Comparison of ENCODE assay signal across 13 mouse cellular contexts in the genomic region with DNA sequence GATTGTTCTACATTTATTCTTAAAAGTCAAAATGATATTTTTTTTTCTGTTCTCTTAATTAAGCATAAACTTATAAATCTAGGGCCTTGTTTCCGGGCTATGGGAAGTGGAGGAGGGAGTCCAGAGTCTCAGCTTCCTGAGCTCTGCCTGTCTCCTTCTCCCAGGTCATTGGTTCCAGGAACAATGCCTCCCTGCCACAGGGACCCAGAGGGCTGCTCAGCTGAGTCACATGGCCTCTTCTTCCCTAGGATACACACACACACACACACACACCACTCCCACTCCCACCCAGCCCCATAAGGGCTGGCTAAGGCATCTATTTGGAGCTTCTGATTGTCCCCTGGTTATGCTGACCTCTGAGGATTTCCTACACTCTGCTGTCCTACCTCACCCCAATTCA.
DNase-seq lines count a peak whose midpoint lies in the region; ATAC-seq and TF ChIP-seq lines count a peak whose summit lies in the region.
"Had no signal": no experiment of that assay in that cellular context is flagged by ENCODE, and none has a peak within 500 bp of the region (broad histone marks: within the 10 kb centered on the region; RNA-seq: fewer than 3 reads in every experiment).

No protein-coding gene starts in this region.

- H3K4me1 ChIP-seq in heart, embryonic 11.5 days (ENCODE audit: control insufficient read depth, insufficient read depth, low read length): peaks cover 87% of the 10 kb centered on the region
- H3K4me1 ChIP-seq in midbrain, embryonic 15.5 days: peaks cover 5% of the 10 kb centered on the region; the same call in 1 of the 2 replicates
- peaks cover 14% of the 10 kb centered on the region; the same call in 1 of the 2 replicates for H3K4me1 ChIP-seq in midbrain, embryonic 13.5 days (replicated peaks)
- H3K4me1 ChIP-seq in kidney, postnatal 0 days (replicated peaks; ENCODE audit: insufficient read depth, low read length): no peaks in the 10 kb centered on the region

- H3K9ac ChIP-seq in heart, embryonic 11.5 days (ENCODE audit: low read depth, low read length): peak overlapping the region; percentile 46; the same call in 1 of the 2 replicates
- H3K9ac ChIP-seq in midbrain, embryonic 15.5 days: no peak overlapping the region
- H3K9ac ChIP-seq in midbrain, embryonic 13.5 days (replicated peaks): no peak overlapping the region
- H3K9ac ChIP-seq in kidney, postnatal 0 days (ENCODE audit: low read depth, low read length): no peak overlapping the region
- H3K9ac ChIP-seq: neural tube, embryonic 15.5 days had no signal

- 47% methylated on average over 1 of the region's 1 CpGs for WGBS in heart, embryonic 11.5 days (ENCODE audit: insufficient replicate concordance)
- 58% methylated on average over 1 of the region's 1 CpGs for WGBS in midbrain, embryonic 15.5 days
- 93% methylated on average over 1 of the region's 1 CpGs for WGBS in midbrain, embryonic 13.5 days
- 41% methylated on average over 1 of the region's 1 CpGs for WGBS in kidney, postnatal 0 days

- no peaks in the 10 kb centered on the region for H3K27me3 ChIP-seq in heart, embryonic 11.5 days (ENCODE audit: control insufficient read depth, insufficient read depth, low read length)
- no peaks in the 10 kb centered on the region for H3K27me3 ChIP-seq in midbrain, embryonic 15.5 days (replicated peaks)
- H3K27me3 ChIP-seq in midbrain, embryonic 13.5 days: no peaks in the 10 kb centered on the region
- H3K27me3 ChIP-seq in kidney, postnatal 0 days (ENCODE audit: insufficient read depth, low read length): no peaks in the 10 kb centered on the region
- H3K27me3 ChIP-seq: neural tube, embryonic 15.5 days had no signal

- no peak overlapping the region for H3K4me2 ChIP-seq in heart, embryonic 11.5 days
- H3K4me2 ChIP-seq in midbrain, embryonic 15.5 days: no peak overlapping the region
- H3K4me2 ChIP-seq in midbrain, embryonic 13.5 days (replicated peaks): no peak overlapping the region
- no peak overlapping the region for H3K4me2 ChIP-seq in kidney, postnatal 0 days (ENCODE audit: low read length)
- H3K4me2 ChIP-seq: neural tube, embryonic 15.5 days had no signal

- peak overlapping the region; percentile 90 for H3K27ac ChIP-seq in heart, embryonic 11.5 days (ENCODE audit: low read depth, low read length)
- H3K27ac ChIP-seq in midbrain, embryonic 15.5 days: no peak overlapping the region
- no peak overlapping the region for H3K27ac ChIP-seq in midbrain, embryonic 13.5 days
- H3K27ac ChIP-seq in kidney, postnatal 0 days: 0 out of 2 replicates have a peak overlapping the region, but pooled peaks have one; percentile 31
- H3K27ac ChIP-seq: hindbrain, postnatal 0 days; neural tube, embryonic 15.5 days had no signal

- H3K36me3 ChIP-seq in heart, embryonic 11.5 days (ENCODE audit: control insufficient read depth, insufficient read depth, low read length): no peaks in the 10 kb centered on the region
- no peaks in the 10 kb centered on the region for H3K36me3 ChIP-seq in midbrain, embryonic 15.5 days (replicated peaks)
- H3K36me3 ChIP-seq in midbrain, embryonic 13.5 days: no peaks in the 10 kb centered on the region
- no peaks in the 10 kb centered on the region for H3K36me3 ChIP-seq in kidney, postnatal 0 days (ENCODE audit: insufficient read depth, low read length)
- H3K36me3 ChIP-seq: neural tube, embryonic 15.5 days had no signal

- no peak for TF ChIP-seq CTCF in kidney, postnatal 0 days (IDR thresholded peaks at IDR 0.05; ENCODE audit: low read depth)

- no peaks in the 10 kb centered on the region for H3K9me3 ChIP-seq in heart, embryonic 11.5 days (replicated peaks; ENCODE audit: control insufficient read depth, low read length)
- no peaks in the 10 kb centered on the region for H3K9me3 ChIP-seq in midbrain, embryonic 15.5 days
- no peaks in the 10 kb centered on the region for H3K9me3 ChIP-seq in midbrain, embryonic 13.5 days
- H3K9me3 ChIP-seq in kidney, postnatal 0 days (replicated peaks; ENCODE audit: low read length): no peaks in the 10 kb centered on the region
- H3K9me3 ChIP-seq: neural tube, embryonic 15.5 days had no signal

- DNase-seq in heart, adult 8-10 months (ENCODE audit: low spot score): no peak
- DNase-seq in kidney, postnatal 0 days (ENCODE audit: low spot score): peak; percentile 33
- no peak for DNase-seq in layer of hippocampus, adult 8-10 months (ENCODE audit: low spot score in 2 of 2)
- DNase-seq in ovary, adult 18-20 months (ENCODE audit: low spot score): no peak
- DNase-seq in spleen, adult 18-20 months: no peak
- DNase-seq: adrenal gland, adult 2 months; cerebellum, postnatal 14 days; right cerebral cortex, adult 18-20 months had no signal

- ATAC-seq in heart, embryonic 11.5 days (replicated peaks; ENCODE audit: insufficient number of reproducible peaks, low FRiP score, low TSS enrichment): no peak
- 0 out of 2 replicates have a peak, but pooled peaks have one; percentile 14 for ATAC-seq in midbrain, embryonic 15.5 days (replicated peaks)
- ATAC-seq in midbrain, embryonic 13.5 days: no peak
- no peak for ATAC-seq in kidney, postnatal 0 days (replicated peaks; ENCODE audit: low FRiP score, low read depth)
- ATAC-seq: hindbrain, postnatal 0 days had no signal

- no peak overlapping the region for H3K4me3 ChIP-seq in heart, embryonic 11.5 days (ENCODE audit: low read depth, low read length)
- H3K4me3 ChIP-seq in midbrain, embryonic 15.5 days: no peak overlapping the region
- H3K4me3 ChIP-seq in midbrain, embryonic 13.5 days (replicated peaks): no peak overlapping the region
- no peak overlapping the region for H3K4me3 ChIP-seq in kidney, postnatal 0 days (replicated peaks; ENCODE audit: low read depth, low read length)
- H3K4me3 ChIP-seq: neural tube, embryonic 15.5 days had no signal

Comparison
In these comparisons a context has a peak if more than half of its experiments do, and no peak if none do; other contexts are left out.
1. H3K27ac ChIP-seq: peak in heart, embryonic 11.5 days (single experiment) and kidney, postnatal 0 days (single experiment); none in midbrain, embryonic 15.5 days (single experiment) and midbrain, embryonic 13.5 days (single experiment).